Mouse (Mus musculus) ES-Bruce4 (cell line): ENCODE measurements at regions not wholly inside any gene's neighbourhood (a gene's known extent, or its start where the extent isn't known, plus 50 kb on each side); places are given as distances from the start of the nearest gene placed in this dataset.

Experiments used
- CTCF ChIP-seq: IDR thresholded peaks from one replicate; pipeline ENCODE4 v1.8.1; 2011; ENCODE audit warnings: low read depth, low read length
- EP300 ChIP-seq: IDR thresholded peaks from 2 replicates; pipeline ENCODE4 v1.6.1; 2011; ENCODE audit warnings: low read depth, low read length; ENCODE audit not compliant: insufficient read depth
- POLR2A ChIP-seq: IDR thresholded peaks from one replicate; pipeline ENCODE4 v1.8.1; 2011; ENCODE audit warnings: low read length; ENCODE audit not compliant: insufficient read depth

DNA sequence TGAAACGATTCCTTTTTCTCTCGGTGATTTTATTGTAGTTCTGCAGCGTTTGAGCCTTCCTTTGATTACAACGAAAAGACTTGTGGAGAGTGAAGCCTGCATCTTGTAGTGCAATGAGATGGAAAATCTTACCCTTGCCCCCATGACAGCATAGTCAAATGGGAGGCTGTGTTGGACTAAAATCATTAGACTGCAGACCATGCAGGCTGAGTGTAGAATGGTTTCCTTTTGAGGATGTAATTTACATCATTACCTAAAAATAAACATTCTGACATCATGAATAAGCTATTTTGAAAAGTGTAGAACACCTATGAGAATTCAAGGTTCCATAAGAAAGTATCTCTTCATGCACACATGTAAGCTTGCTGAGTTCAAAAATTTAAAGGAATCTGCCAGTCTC lies 504.9 kb upstream of the Smim15 start:
- TF ChIP-seq CTCF: no peak
- no peak for TF ChIP-seq EP300
- no peak for TF ChIP-seq POLR2A
